Mouse (Mus musculus) thymus, adult 2 months (tissue): ENCODE data around the gene Ppp2r5c.

Experiments
- CTCF ChIP-seq: fragments of 200-500 bp; IDR thresholded peaks from 2 replicates; pipeline ENCODE4 v1.5.1; 2012; ENCODE audit warnings: mild to moderate bottlenecking, control low read depth, low read length, moderate library complexity, borderline replicate concordance; ENCODE audit not compliant: control insufficient read depth, poor library complexity, insufficient read depth; ENCODE audit errors: extremely low read depth
- POLR2A ChIP-seq: fragments of 200-500 bp; IDR thresholded peaks from 2 replicates; pipeline ENCODE4 v1.6.1; 2012; ENCODE audit warnings: mild to moderate bottlenecking, low read length, control low read depth, moderate library complexity; ENCODE audit not compliant: control insufficient read depth, poor library complexity, insufficient read depth; ENCODE audit errors: extremely low read depth

- TF ChIP-seq CTCF (no peak), POLR2A (no peak)
Observed at GRCm38 (mm10) chr12:110497013-110497412, 50.1 kb downstream of the Ppp2r5c start.
